Mouse (Mus musculus) naive thymus-derived CD4-positive, alpha-beta T cell, adult 5 months (primary cell): ENCODE data around the gene Dennd4a. TPM values are rescaled to one million over a fixed set of nuclear protein-coding genes. Genes with fewer than 3 reads are reported as not detected.

Experiments
- polyA plus RNA-seq: library from polyadenylated mRNA; unstranded; fragments of 100-300 nt; shearing (Covaris generic); gene quantifications from one replicate; pipeline ENCODE4 v1.2.1, GENCODE M21; 2017

The Dennd4a gene
- polyA plus RNA-seq: 93.5 TPM

GRCm38 (mm10) chr9:64810822-64811537 is at the start of gene Dennd4a:
Dennd4a (plus strand) TSS chr9:64811340.

GRCm38 (mm10) chr9:64951161-64951657 is 140.1 kb downstream of the Dennd4a start, which contains the start of gene Slc24a1:
Slc24a1 (minus strand) TSS chr9:64951607.

GRCm38 (mm10) chr9:64960117-64960977 is 149.2 kb downstream of the Dennd4a start, which contains the start of gene Ints14:
Ints14 (plus strand) TSS chr9:64960905.

Other genes starting within 250 kb of the Dennd4a start
- gene Rab11a, start 73.6 kb upstream of the Dennd4a start, polyA plus RNA-seq: 223 TPM
- 0.12 TPM for gene Slc24a1, start 140.3 kb downstream of the Dennd4a start, polyA plus RNA-seq
- 47.0 TPM for gene Ints14, start 149.6 kb downstream of the Dennd4a start, polyA plus RNA-seq
- 77.1 TPM for gene Hacd3, start 210.4 kb downstream of the Dennd4a start, polyA plus RNA-seq
- gene Dpp8, start 221.1 kb downstream of the Dennd4a start, polyA plus RNA-seq: 50.9 TPM